Mouse (Mus musculus) small intestine, adult 2 months (tissue): Measurements from ENCODE around the gene Olfr1030.

Experiments used
- CTCF ChIP-seq: fragments of 200-500 bp; IDR thresholded peaks from 2 replicates; pipeline ENCODE4 v1.5.1; 2012; ENCODE audit warnings: low read depth, mild to moderate bottlenecking, control low read depth, inconsistent platforms, low read length, moderate library complexity, mixed read lengths; ENCODE audit not compliant: insufficient replicate concordance, insufficient read length; ENCODE audit errors: extremely low read depth
- POLR2A ChIP-seq: fragments of 200-500 bp; IDR thresholded peaks from 2 replicates; pipeline ENCODE4 v1.6.1; 2012; ENCODE audit warnings: low read depth, mild to moderate bottlenecking, control low read depth, inconsistent platforms, low read length, moderate library complexity

DNA sequence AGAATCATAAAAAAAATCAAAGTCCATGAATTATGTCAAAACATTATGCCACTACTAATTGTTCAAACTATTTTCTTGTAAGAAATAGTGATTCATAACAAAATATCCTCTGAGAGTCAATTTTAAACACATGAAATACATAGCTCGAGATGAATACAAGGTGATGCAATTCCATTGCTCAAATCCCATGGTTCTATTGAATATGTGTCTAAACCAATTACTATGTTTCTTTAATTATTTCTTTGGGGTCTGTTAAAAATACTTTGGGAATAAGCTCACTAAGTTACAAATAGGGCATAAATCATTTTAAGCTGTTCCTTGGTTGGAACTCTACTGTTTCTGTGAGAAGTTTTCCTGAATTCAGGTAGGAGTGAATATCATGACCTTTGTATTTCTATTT, at the start of gene Olfr1030:
- TF ChIP-seq CTCF (no peak), POLR2A (no peak)
